Mouse (Mus musculus) CH12.LX (cell line): Measurements from ENCODE around the gene Orai1. TPM values are rescaled to one million over a fixed set of nuclear protein-coding genes. Genes with fewer than 3 reads are reported as not detected.

ENCODE experiments used
- DNase-seq: peaks from one replicate; pipeline ENCODE4 v3.0.0-alpha.2; 2013; ENCODE audit errors: extremely low read depth
- H3K27ac ChIP-seq: 2 replicates; pipeline ENCODE4 v1.5.1; 2012; ENCODE audit warnings: low read depth, mild to moderate bottlenecking, control low read depth, moderate library complexity; ENCODE audit not compliant: insufficient read depth
- H3K27me3 ChIP-seq: replicated peaks from 2 replicates; pipeline ENCODE3; 2012; ENCODE audit warnings: inconsistent platforms
- H3K36me3 ChIP-seq, 2 experiments: replicated peaks in 1 of 2; 2 replicates each; pipeline versions ENCODE3 to v1.6.1; 2012; ENCODE audit warnings: inconsistent platforms in 1 of 2, low read length in 1 of 2, mild to moderate bottlenecking in 1 of 2, mixed read lengths in 1 of 2, moderate library complexity in 1 of 2; ENCODE audit not compliant: control insufficient read depth in 1 of 2, insufficient read depth in 1 of 2
- H3K4me1 ChIP-seq, 2 experiments: 2 replicates each; pipeline ENCODE4 v1.6.1; 2012; ENCODE audit warnings: inconsistent platforms in 1 of 2, moderate library complexity in 1 of 2; ENCODE audit not compliant: insufficient read depth in 2 of 2, control insufficient read depth in 1 of 2
- H3K4me2 ChIP-seq: 2 replicates; pipeline ENCODE4 v1.6.1; 2012; ENCODE audit warnings: low read depth, mild to moderate bottlenecking, control low read depth; ENCODE audit not compliant: poor library complexity, insufficient read depth, severe bottlenecking
- H3K4me3 ChIP-seq, 3 experiments: fragments of 150-350 bp in 1 of 3; sonication (generic) in 1 of 3; replicated peaks in 1 of 3; 2 replicates each; pipeline versions ENCODE3 to v1.5.1; 2011 to 2012; ENCODE audit warnings: low read depth in 2 of 3, low read length in 2 of 3, mild to moderate bottlenecking in 2 of 3, moderate library complexity in 2 of 3, control low read depth in 1 of 3, improper control_type of control experiment in 1 of 3, inconsistent platforms in 1 of 3, mixed read lengths in 1 of 3; ENCODE audit not compliant: poor library complexity in 1 of 3
- H3K79me2 ChIP-seq: replicated peaks from 2 replicates; pipeline ENCODE4 v1.6.1; 2012; ENCODE audit warnings: mild to moderate bottlenecking, moderate library complexity; ENCODE audit not compliant: control insufficient read depth, poor library complexity, insufficient read depth, severe bottlenecking; ENCODE audit errors: extremely low read depth
- H3K9ac ChIP-seq: 2 replicates; pipeline ENCODE4 v1.6.1; 2012; ENCODE audit warnings: low read depth, mild to moderate bottlenecking, control low read depth, moderate library complexity; ENCODE audit not compliant: insufficient read depth
- H3K9me3 ChIP-seq: replicated peaks from 2 replicates; pipeline ENCODE3; 2012; ENCODE audit warnings: low read length, inconsistent platforms, mixed read lengths
- BHLHE40 ChIP-seq: IDR thresholded peaks from 2 replicates; pipeline ENCODE4 v1.6.1; 2011; ENCODE audit warnings: mild to moderate bottlenecking, low read depth, low read length, improper control_type of control experiment
- CHD1 ChIP-seq: IDR thresholded peaks from 2 replicates; pipeline ENCODE4 v1.6.1; 2012; ENCODE audit warnings: low read depth, low read length, improper control_type of control experiment, inconsistent platforms
- CHD2 ChIP-seq: IDR thresholded peaks from 2 replicates; pipeline ENCODE4 v1.6.1; 2011; ENCODE audit warnings: low read length, improper control_type of control experiment
- CTCF ChIP-seq, 2 experiments: IDR thresholded peaks in 1 of 2; conservative IDR thresholded peaks in 1 of 2; 2 replicates each; pipeline ENCODE4 v1.5.1; 2011 to 2012; ENCODE audit warnings: low read depth in 2 of 2, low read length in 2 of 2, improper control_type of control experiment in 1 of 2, inconsistent platforms in 1 of 2, mild to moderate bottlenecking in 1 of 2, moderate library complexity in 1 of 2
- E2F4 ChIP-seq: IDR thresholded peaks from 2 replicates; pipeline ENCODE4 v1.6.1; 2011; ENCODE audit warnings: low read depth, low read length, improper control_type of control experiment; ENCODE audit not compliant: insufficient replicate concordance
- ELF1 ChIP-seq: IDR thresholded peaks from 2 replicates; pipeline ENCODE4 v1.6.1; 2014; ENCODE audit warnings: low read depth, mild to moderate bottlenecking, inconsistent platforms, low read length, improper control_type of control experiment
- EP300 ChIP-seq: IDR thresholded peaks from 2 replicates; pipeline ENCODE4 v1.6.1; 2011; ENCODE audit warnings: low read length, improper control_type of control experiment
- ETS1 ChIP-seq: conservative IDR thresholded peaks from 2 replicates; pipeline ENCODE4 v1.6.1; 2012; ENCODE audit warnings: low read depth, mild to moderate bottlenecking, inconsistent platforms, low read length, improper control_type of control experiment, moderate library complexity
- GABPA ChIP-seq: IDR thresholded peaks from 2 replicates; pipeline ENCODE4 v1.6.1; 2012; ENCODE audit warnings: low read depth, low read length, improper control_type of control experiment, inconsistent platforms; ENCODE audit not compliant: insufficient replicate concordance
- HCFC1 ChIP-seq: IDR thresholded peaks from 2 replicates; pipeline ENCODE4 v1.6.1; 2012; ENCODE audit warnings: low read depth, mild to moderate bottlenecking, inconsistent platforms, low read length, improper control_type of control experiment
- IRF4 ChIP-seq: IDR thresholded peaks from 2 replicates; pipeline ENCODE4 v1.6.1; 2014; ENCODE audit warnings: low read depth, mild to moderate bottlenecking, inconsistent platforms, low read length, improper control_type of control experiment
- JUN ChIP-seq: IDR thresholded peaks from 2 replicates; pipeline ENCODE4 v1.6.1; 2011; ENCODE audit warnings: low read depth, mild to moderate bottlenecking, low read length, improper control_type of control experiment, moderate library complexity; ENCODE audit not compliant: insufficient read depth
- JUND ChIP-seq: conservative IDR thresholded peaks from 2 replicates; pipeline ENCODE4 v1.6.1; 2011; ENCODE audit warnings: low read depth, low read length, improper control_type of control experiment
- MAFK ChIP-seq: IDR thresholded peaks from 2 replicates; pipeline ENCODE4 v1.6.1; 2011; ENCODE audit warnings: low read length, improper control_type of control experiment; ENCODE audit not compliant: insufficient replicate concordance
- MAX ChIP-seq: IDR thresholded peaks from 2 replicates; pipeline ENCODE4 v1.6.1; 2011; ENCODE audit warnings: low read length, improper control_type of control experiment
- MXI1 ChIP-seq: IDR thresholded peaks from 2 replicates; pipeline ENCODE4 v1.6.1; 2011; ENCODE audit warnings: mild to moderate bottlenecking, low read depth, low read length, improper control_type of control experiment
- NRF1 ChIP-seq: IDR thresholded peaks from 2 replicates; pipeline ENCODE4 v1.6.1; 2014; ENCODE audit warnings: low read depth, mild to moderate bottlenecking, inconsistent platforms, low read length, improper control_type of control experiment, moderate library complexity
- PAX5 ChIP-seq: IDR thresholded peaks from 2 replicates; pipeline ENCODE4 v1.6.1; 2012; ENCODE audit warnings: low read length, inconsistent platforms, mixed read lengths
- POLR2A ChIP-seq: IDR thresholded peaks from 2 replicates; pipeline ENCODE4 v1.6.1; 2011; ENCODE audit warnings: low read depth, mild to moderate bottlenecking, improper control_type of control experiment, low read length
- POLR2AphosphoS2 ChIP-seq: IDR thresholded peaks from 2 replicates; pipeline ENCODE4 v1.6.1; 2011; ENCODE audit warnings: low read depth, low read length, improper control_type of control experiment
- RAD21 ChIP-seq: IDR thresholded peaks from 2 replicates; pipeline ENCODE4 v1.6.1; 2011; ENCODE audit warnings: low read depth, mild to moderate bottlenecking, low read length, improper control_type of control experiment, moderate library complexity
- RCOR1 ChIP-seq: conservative IDR thresholded peaks from 2 replicates; pipeline ENCODE4 v1.6.1; 2012; ENCODE audit warnings: low read depth, mild to moderate bottlenecking, inconsistent platforms, low read length, improper control_type of control experiment
- SMC3 ChIP-seq: IDR thresholded peaks from 2 replicates; pipeline ENCODE4 v1.6.1; 2011; ENCODE audit warnings: low read depth, low read length, improper control_type of control experiment
- TBP ChIP-seq: conservative IDR thresholded peaks from 2 replicates; pipeline ENCODE4 v1.6.1; 2011; ENCODE audit warnings: low read depth, low read length, improper control_type of control experiment
- TCF12 ChIP-seq: IDR thresholded peaks from 2 replicates; pipeline ENCODE4 v1.6.1; 2014; ENCODE audit warnings: low read depth, mild to moderate bottlenecking, inconsistent platforms, low read length, improper control_type of control experiment
- UBTF ChIP-seq: IDR thresholded peaks from 2 replicates; pipeline ENCODE4 v1.6.1; 2012; ENCODE audit warnings: low read depth, mild to moderate bottlenecking, inconsistent platforms, low read length, improper control_type of control experiment, moderate library complexity
- USF1 ChIP-seq: IDR thresholded peaks from 2 replicates; pipeline ENCODE4 v1.6.1; 2014; ENCODE audit warnings: low read depth, mild to moderate bottlenecking, inconsistent platforms, low read length, improper control_type of control experiment
- ZC3H11A ChIP-seq: IDR thresholded peaks from 2 replicates; pipeline ENCODE4 v1.6.1; 2012; ENCODE audit warnings: low read depth, mild to moderate bottlenecking, inconsistent platforms, low read length, improper control_type of control experiment
- ZKSCAN1 ChIP-seq: IDR thresholded peaks from 2 replicates; pipeline ENCODE4 v1.6.1; 2012; ENCODE audit warnings: low read depth, inconsistent platforms, low read length, improper control_type of control experiment, borderline replicate concordance
- ZMIZ1 ChIP-seq: IDR thresholded peaks from 2 replicates; pipeline ENCODE4 v1.6.1; 2012; ENCODE audit warnings: low read depth, mild to moderate bottlenecking, inconsistent platforms, low read length, improper control_type of control experiment
- ZNF384 ChIP-seq: IDR thresholded peaks from 2 replicates; pipeline ENCODE4 v1.6.1; 2012; ENCODE audit warnings: low read depth, low read length, improper control_type of control experiment, inconsistent platforms
- dilution Hi-C: fragments of 300-500 bp; cut with MboI; formaldehyde crosslinking; loops from 2 replicates; pipeline ENCODE4 v1.14.3; 2020; ENCODE audit warnings: low sequenced_read_pairs; ENCODE audit not compliant: extremely low pct_unique_long_range_greater_than_20kb, extremely low pct_ligation_motif_present
- in situ Hi-C: fragments of 300-500 bp; cut with MboI; formaldehyde crosslinking; loops from 3 replicates; pipeline ENCODE4 v1.14.3; 2019; ENCODE audit warnings: low sequenced_read_pairs, low pct_ligation_motif_present, low pct_unique_long_range_greater_than_20kb, mixed read lengths
- polyA plus RNA-seq: library from polyadenylated mRNA; unstranded; fragments of >175 nt; gene quantifications from 2 replicates; pipeline ENCODE4 v1.2.1, GENCODE M21; 2012; ENCODE audit warnings: low read depth; ENCODE audit not compliant: insufficient read length
- total RNA-seq, 2 experiments: library from RNA; depleted of rRNA; stranded (reverse); fragments of 300-350 nt in 1 of 2; fragments of >200 nt in 1 of 2; gene quantifications; 2 replicates each; pipeline ENCODE4 v1.2.3; 2012 to 2014

Orai1 gene
- total and polyA plus RNA-seq, 3 experiments, result 17.4 to 27.7 (median 17.8) TPM

DNA sequence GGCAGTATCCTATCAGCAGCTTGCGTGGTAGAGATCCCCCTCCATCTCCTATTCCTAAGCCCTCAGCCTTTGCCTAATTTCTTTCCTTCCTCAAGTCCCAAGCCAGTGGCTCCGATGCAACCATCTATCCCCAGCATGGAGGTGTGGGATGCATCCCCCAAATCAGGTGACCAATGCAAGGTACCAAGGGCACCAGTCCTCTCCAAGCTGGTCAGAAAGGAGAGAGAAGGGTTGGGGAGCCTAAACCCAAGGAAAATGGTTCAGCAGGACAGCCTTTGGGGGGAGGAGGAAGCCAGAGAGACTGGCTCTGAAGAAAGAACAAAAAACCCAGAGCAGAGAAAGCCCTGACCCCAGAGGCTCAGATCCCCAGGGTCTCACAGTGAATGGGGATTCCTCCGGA lies 29.6 kb upstream of the Orai1 start:
- no peaks in the 10 kb centered on the region; the same call in none of the 2 replicates for H3K79me2 ChIP-seq
- peak overlapping the region; percentile 74 for H3K9ac ChIP-seq
- H3K9me3 ChIP-seq, result no peaks in the 10 kb centered on the region
- TF ChIP-seq HCFC1, result no peak
- no peak for TF ChIP-seq NRF1
- no peak for TF ChIP-seq USF1
- TF ChIP-seq ZMIZ1, result no peak
- no peak for TF ChIP-seq TCF12
- TF ChIP-seq UBTF, result no peak
- no peak for TF ChIP-seq ELF1
- no peak for TF ChIP-seq POLR2A
- TF ChIP-seq POLR2AphosphoS2, result no peak
- no peak for TF ChIP-seq E2F4
- no peak for TF ChIP-seq PAX5
- no peak for TF ChIP-seq ZNF384
- no peak for TF ChIP-seq JUN
- no peak for DNase-seq
- peaks cover 0 to 25% of the 10 kb centered on the region in 2 experiments for H3K36me3 ChIP-seq
- peak overlapping the region; percentile 7 to 24 (median 15) for H3K4me3 ChIP-seq
- H3K27ac ChIP-seq, result peak overlapping the region; percentile 82
- no peaks in the 10 kb centered on the region for H3K27me3 ChIP-seq
- in situ Hi-C loops (no loop called here), dilution Hi-C loops (no loop called here)
- peak overlapping the region; percentile 67 for H3K4me2 ChIP-seq
- H3K4me1 ChIP-seq, result peaks cover 13 to 52% of the 10 kb centered on the region in 2 experiments

DNA sequence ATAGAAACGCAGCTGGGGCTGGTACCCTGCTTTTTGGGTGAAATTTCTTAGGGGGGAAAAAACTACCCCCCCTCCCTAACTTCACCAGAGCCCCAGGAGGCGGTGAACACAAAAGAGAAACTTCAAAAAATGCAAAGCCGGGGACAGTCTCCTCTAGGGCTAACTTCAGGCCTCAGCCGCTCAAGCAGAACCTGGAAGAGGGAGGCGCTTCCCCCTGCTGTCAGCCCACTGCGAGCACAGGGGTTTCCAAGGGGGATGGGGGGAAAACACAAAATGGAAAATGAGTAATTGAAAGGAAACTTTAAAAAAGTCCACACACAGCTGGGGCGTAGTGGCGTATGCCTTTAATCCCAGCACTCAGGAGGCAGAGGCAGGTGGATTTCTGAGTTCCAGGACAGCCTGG lies 28.8 kb upstream of the Orai1 start:
- Histone ChIP-seq H3K4me1 (peaks cover 13 to 59% of the 10 kb centered on the region in 2 experiments), H3K9me3 (no peaks in the 10 kb centered on the region), H3K27me3 (no peaks in the 10 kb centered on the region), H3K9ac (peak overlapping the region; percentile 74), H3K79me2 (peaks cover 6% of the 10 kb centered on the region), H3K4me2 (peak overlapping the region; percentile 67), H3K4me3 (peak overlapping the region in 2 of 3 experiments; percentile 59 to 76), H3K36me3 (peaks cover 0 to 19% of the 10 kb centered on the region in 2 experiments), H3K27ac (peak overlapping the region; percentile 76)
- dilution Hi-C loops, result no loop called here
- in situ Hi-C loops, result no loop called here
- peak; percentile 76 for DNase-seq
- TF ChIP-seq MAFK (no peak), JUND (no peak; the same call in 1 of the 2 replicates), ZKSCAN1 (no peak), ZMIZ1 (no peak), MAX (no peak), MXI1 (peak; percentile 58; the same call in 1 of the 2 replicates), PAX5 (no peak), TCF12 (peak; percentile 90), TBP (peak; percentile 46; the same call in 1 of the 2 replicates), ZNF384 (peak; percentile 81), CTCF (conservative IDR thresholded peaks at IDR 0.05 in 1 of 2, IDR thresholded peaks at IDR 0.05 in 1 of 2; ENCODE audit: low read depth in 2 of 2, low read length in 2 of 2) (no peak; a peak in 1 of 4 replicates), POLR2AphosphoS2 (no peak), CHD1 (no peak), USF1 (no peak), JUN (peak; percentile 42; the same call in 1 of the 2 replicates), SMC3 (no peak), BHLHE40 (peak; percentile 69), NRF1 (no peak), ZC3H11A (no peak), RAD21 (no peak; the same call in 1 of the 2 replicates), IRF4 (peak; percentile 77), ETS1 (peak; percentile 94), POLR2A (no peak), RCOR1 (peak; percentile 73; the same call in 1 of the 2 replicates), UBTF (no peak), CHD2 (peak; percentile 88), GABPA (no peak), ELF1 (0 out of 2 replicates have a peak, but pooled peaks have one; percentile 29), EP300 (peak; percentile 84)
